Mouse (Mus musculus): ENCODE data around the gene Col6a6. TPM values are rescaled to one million over a fixed set of nuclear protein-coding genes. Genes with fewer than 3 reads are reported as not detected.
A peak's percentile ranks its signal among the peaks of the same experiment; 100 is the strongest.

The Col6a6 gene
- polyA plus RNA-seq, 1 experiment from 2014 or later = 0.11 TPM

GRCm38 (mm10) chr9:105719851-105720395 is 108.0 kb downstream of the Col6a6 start:
- Histone ChIP-seq H3K9me3 (no peaks in the 10 kb centered on the region), H3K27ac (replicated peaks) (peak overlapping the region; percentile 54), H3K4me3 (no peak overlapping the region), H3K36me3 (replicated peaks) (no peaks in the 10 kb centered on the region), H3K4me1 (peaks cover 24% of the 10 kb centered on the region), H3K27me3 (replicated peaks; ENCODE audit: low read depth, poor library complexity, severe bottlenecking) (no peaks in the 10 kb centered on the region)
- WGBS = 49% methylated on average over 5 of the region's 5 CpGs
- no peak for DNase-seq (ENCODE audit: low spot score)

DNA sequence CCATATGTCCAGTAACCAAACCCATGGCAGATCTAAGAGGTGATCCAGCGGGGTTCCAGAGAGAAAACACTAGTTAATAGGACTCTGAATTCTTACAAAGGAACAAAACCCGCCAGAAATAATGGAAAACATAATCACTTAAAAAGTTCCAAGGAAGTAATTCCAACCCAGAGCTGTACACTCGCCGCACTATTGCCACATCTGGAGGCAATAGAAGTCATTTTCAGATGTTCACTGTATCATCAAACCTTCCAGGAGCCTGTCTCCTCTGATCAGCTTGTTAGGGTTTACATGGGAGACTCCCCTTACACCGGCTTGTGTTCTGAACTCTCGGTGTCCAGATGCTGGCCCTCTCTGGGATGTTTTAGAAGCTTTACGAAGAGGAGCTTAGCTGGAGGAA is 108.6 kb downstream of the Col6a6 start:
- H3K9me3 ChIP-seq = no peaks in the 10 kb centered on the region
- 51% methylated on average over 7 of the region's 7 CpGs for WGBS
- peaks cover 24% of the 10 kb centered on the region for H3K4me1 ChIP-seq
- H3K27me3 ChIP-seq (replicated peaks; ENCODE audit: low read depth, poor library complexity, severe bottlenecking) = no peaks in the 10 kb centered on the region
- H3K36me3 ChIP-seq (replicated peaks) = no peaks in the 10 kb centered on the region
- H3K4me3 ChIP-seq = no peak overlapping the region
- DNase-seq (ENCODE audit: low spot score) = peak; percentile 46
- H3K27ac ChIP-seq (replicated peaks) = peak overlapping the region; percentile 54; the same call in 1 of the 2 replicates

- no peak for DNase-seq (ENCODE audit: low spot score)
- H3K27ac ChIP-seq (replicated peaks) = no peak overlapping the region
- no peaks in the 10 kb centered on the region for H3K36me3 ChIP-seq (replicated peaks)
- H3K4me3 ChIP-seq = no peak overlapping the region
- peaks cover 6% of the 10 kb centered on the region for H3K4me1 ChIP-seq
- no peaks in the 10 kb centered on the region for H3K27me3 ChIP-seq (replicated peaks; ENCODE audit: low read depth, poor library complexity, severe bottlenecking)
- no peaks in the 10 kb centered on the region for H3K9me3 ChIP-seq
- 95% methylated on average over 3 of the region's 3 CpGs for WGBS
These were observed 115.9 kb downstream of the Col6a6 start for GRCm38 (mm10) chr9:105712049-105712448.

- Histone ChIP-seq H3K27me3 (replicated peaks; ENCODE audit: low read depth, poor library complexity, severe bottlenecking) (no peaks in the 10 kb centered on the region), H3K27ac (replicated peaks) (no peak overlapping the region), H3K4me3 (no peak overlapping the region), H3K9me3 (no peaks in the 10 kb centered on the region), H3K4me1 (peaks cover 6% of the 10 kb centered on the region; the same call in 1 of the 2 replicates), H3K36me3 (replicated peaks) (no peaks in the 10 kb centered on the region)
- no peak for DNase-seq (ENCODE audit: low spot score)
- 93% methylated on average over 1 of the region's 1 CpGs for WGBS
These were observed 122.9 kb downstream of the Col6a6 start for GRCm38 (mm10) chr9:105705011-105705410.

DNA sequence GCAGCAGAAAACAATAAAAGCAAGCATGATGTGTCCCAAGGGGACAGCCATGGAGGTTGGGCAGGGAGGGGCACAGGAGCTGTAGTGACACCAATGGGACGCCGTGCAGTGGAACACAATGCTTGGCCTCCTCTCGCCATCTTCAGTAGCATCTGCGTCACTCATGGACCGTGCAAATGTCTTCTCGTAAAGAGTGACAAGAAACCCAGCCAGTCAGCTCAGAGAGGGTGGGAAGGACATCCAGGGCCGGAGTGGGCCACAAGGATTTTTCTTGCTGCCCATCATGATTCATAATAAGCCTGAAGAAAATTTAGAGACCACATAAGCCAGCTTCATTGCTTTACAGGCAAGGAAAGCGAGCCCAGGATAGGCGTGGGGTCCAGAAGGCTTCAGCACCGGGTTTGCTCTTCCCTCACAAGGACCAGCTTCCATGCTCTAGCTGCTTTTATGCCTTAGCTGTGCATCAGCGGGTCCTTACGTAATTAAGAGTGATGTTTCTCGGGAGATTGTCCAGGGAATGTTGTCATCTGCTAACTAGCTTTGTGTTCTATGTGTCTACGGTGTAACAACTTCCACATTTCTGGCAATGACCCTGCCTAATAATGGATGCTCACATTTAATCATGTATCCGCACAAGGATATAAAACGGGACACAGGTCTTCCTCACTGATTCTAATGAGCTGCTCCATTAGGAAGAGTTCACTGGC is 123.6 kb downstream of the Col6a6 start:
- Histone ChIP-seq H3K27me3 (replicated peaks; ENCODE audit: low read depth, poor library complexity, severe bottlenecking) (no peaks in the 10 kb centered on the region), H3K9me3 (no peaks in the 10 kb centered on the region), H3K4me3 (no peak overlapping the region), H3K36me3 (replicated peaks) (no peaks in the 10 kb centered on the region), H3K27ac (replicated peaks) (no peak overlapping the region), H3K4me1 (peaks cover 6% of the 10 kb centered on the region; the same call in 1 of the 2 replicates)
- WGBS = 90% methylated on average over 16 of the region's 16 CpGs
- no peak for DNase-seq (ENCODE audit: low spot score)

GRCm38 (mm10) chr9:105701966-105702365 is 126.0 kb downstream of the Col6a6 start:
- H3K9me3 ChIP-seq = no peaks in the 10 kb centered on the region
- H3K27ac ChIP-seq (replicated peaks) = no peak overlapping the region
- H3K4me3 ChIP-seq = no peak overlapping the region
- no peak for DNase-seq (ENCODE audit: low spot score)
- H3K4me1 ChIP-seq = peaks cover 6% of the 10 kb centered on the region; the same call in 1 of the 2 replicates
- no peaks in the 10 kb centered on the region for H3K36me3 ChIP-seq (replicated peaks)
- H3K27me3 ChIP-seq (replicated peaks; ENCODE audit: low read depth, poor library complexity, severe bottlenecking) = no peaks in the 10 kb centered on the region
- WGBS = 83% methylated on average over 9 of the region's 9 CpGs

DNA sequence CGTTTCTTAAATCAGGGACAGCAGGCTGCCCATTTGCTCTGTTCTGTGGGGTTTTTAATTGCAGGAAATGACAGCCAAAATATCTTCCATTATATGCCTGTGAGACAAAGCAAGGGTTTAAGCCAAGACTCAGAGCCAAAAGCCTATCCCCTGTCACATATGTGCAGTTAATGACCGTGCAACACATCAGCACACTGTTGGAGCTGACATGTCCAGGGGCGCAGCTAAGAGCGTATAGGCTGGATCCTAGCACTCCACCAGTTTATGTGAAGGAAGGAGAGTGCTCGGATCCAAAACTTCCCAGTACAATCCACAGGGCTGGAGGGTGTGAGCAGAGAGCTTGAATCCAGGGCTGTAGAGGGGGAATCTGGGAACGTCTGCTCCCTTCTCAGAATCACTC is 127.3 kb downstream of the Col6a6 start:
- no peaks in the 10 kb centered on the region for H3K36me3 ChIP-seq (replicated peaks)
- peaks cover 6% of the 10 kb centered on the region; the same call in 1 of the 2 replicates for H3K4me1 ChIP-seq
- H3K27me3 ChIP-seq (replicated peaks; ENCODE audit: low read depth, poor library complexity, severe bottlenecking) = no peaks in the 10 kb centered on the region
- no peak for DNase-seq (ENCODE audit: low spot score)
- 85% methylated on average over 6 of the region's 6 CpGs for WGBS
- no peaks in the 10 kb centered on the region for H3K9me3 ChIP-seq
- H3K4me3 ChIP-seq = no peak overlapping the region
- H3K27ac ChIP-seq (replicated peaks) = no peak overlapping the region

DNA sequence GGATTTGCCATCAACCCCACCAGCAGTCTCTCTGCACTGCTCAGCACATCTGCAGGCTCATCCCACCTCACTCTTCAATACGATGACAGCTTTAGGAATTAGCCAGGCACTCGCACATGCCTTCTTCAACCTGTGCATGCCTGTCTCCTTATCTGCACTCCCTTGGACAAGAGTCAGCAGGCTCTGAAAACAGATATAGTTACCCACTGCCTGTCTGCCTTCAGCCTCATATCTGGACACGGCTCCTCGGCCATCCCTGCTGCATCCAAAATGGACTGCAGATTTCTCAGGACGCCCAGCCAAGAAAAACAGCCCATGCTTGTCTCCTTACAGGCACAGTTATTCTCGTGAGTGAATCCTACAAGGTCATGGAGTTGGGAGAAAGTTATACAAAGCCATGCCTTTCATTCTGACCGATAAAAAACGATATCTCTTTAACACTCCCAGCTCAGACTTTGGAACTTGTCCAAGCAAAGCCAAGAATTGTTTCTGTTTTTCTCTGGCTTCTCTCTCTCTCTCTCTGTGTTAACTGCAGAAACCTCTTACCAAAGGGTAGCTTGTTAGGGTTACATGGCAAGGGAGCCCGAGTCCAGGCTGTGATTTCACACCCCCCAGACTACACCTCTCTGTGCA is 130.1 kb downstream of the Col6a6 start:
- no peak overlapping the region for H3K27ac ChIP-seq (replicated peaks)
- H3K9me3 ChIP-seq = no peaks in the 10 kb centered on the region
- H3K36me3 ChIP-seq (replicated peaks) = no peaks in the 10 kb centered on the region
- 84% methylated on average over 9 of the region's 9 CpGs for WGBS
- no peaks in the 10 kb centered on the region for H3K27me3 ChIP-seq (replicated peaks; ENCODE audit: low read depth, poor library complexity, severe bottlenecking)
- no peak overlapping the region for H3K4me3 ChIP-seq
- H3K4me1 ChIP-seq = peaks cover 6% of the 10 kb centered on the region; the same call in 1 of the 2 replicates
- no peak for DNase-seq (ENCODE audit: low spot score)

DNA sequence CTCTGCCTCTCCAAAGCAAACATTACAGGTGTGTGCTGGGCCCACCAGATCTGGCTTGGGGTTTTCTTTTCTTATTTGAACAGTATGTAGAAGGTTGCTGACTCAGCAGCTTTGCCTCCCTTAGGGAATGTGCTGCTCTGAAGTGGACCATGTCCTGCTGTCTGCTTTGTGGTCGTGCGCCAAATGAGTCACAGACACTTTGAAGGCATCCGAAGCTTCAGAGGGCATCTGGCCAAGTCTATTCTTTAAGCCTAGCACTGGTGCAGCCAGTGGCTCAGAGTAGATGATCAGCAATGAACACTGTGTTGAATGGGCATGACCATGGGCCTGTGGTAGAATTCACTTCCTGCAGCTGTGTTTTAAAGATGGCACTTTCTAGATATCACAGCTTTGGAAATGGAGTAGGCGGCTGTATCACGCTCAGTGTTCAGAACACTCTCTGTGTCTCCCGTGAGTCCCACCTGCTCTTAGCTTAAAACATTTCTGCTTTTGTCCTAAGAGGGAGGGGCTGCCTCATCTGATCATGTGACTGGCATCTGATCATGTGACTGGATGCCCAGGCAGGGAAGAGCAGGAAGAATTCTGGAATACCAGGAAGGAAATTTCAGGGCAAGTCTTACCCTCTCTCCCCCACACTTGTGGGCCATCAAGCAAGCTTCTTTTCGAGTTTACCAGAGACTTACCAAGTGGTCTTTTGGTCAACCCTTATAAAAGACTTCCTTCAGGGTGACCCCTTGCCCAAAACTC is 131.0 kb downstream of the Col6a6 start:
- Histone ChIP-seq H3K27ac (replicated peaks) (no peak overlapping the region), H3K4me1 (0 out of 2 replicates have a peak, but pooled peaks cover 1% of the 10 kb centered on the region), H3K9me3 (no peaks in the 10 kb centered on the region), H3K36me3 (replicated peaks) (no peaks in the 10 kb centered on the region), H3K27me3 (replicated peaks; ENCODE audit: low read depth, poor library complexity, severe bottlenecking) (no peaks in the 10 kb centered on the region), H3K4me3 (no peak overlapping the region)
- WGBS = 92% methylated on average over 7 of the region's 7 CpGs
- no peak for DNase-seq (ENCODE audit: low spot score)

GRCm38 (mm10) chr9:105693854-105694253 is 134.1 kb downstream of the Col6a6 start:
- Histone ChIP-seq H3K36me3 (replicated peaks) (peaks cover 7% of the 10 kb centered on the region), H3K9me3 (no peaks in the 10 kb centered on the region), H3K27me3 (replicated peaks; ENCODE audit: low read depth, poor library complexity, severe bottlenecking) (no peaks in the 10 kb centered on the region), H3K4me1 (no peaks in the 10 kb centered on the region), H3K4me3 (no peak overlapping the region), H3K27ac (replicated peaks) (no peak overlapping the region)
- DNase-seq (ENCODE audit: low spot score) = peak; percentile 89
- 3% methylated on average over 5 of the region's 5 CpGs for WGBS

DNA sequence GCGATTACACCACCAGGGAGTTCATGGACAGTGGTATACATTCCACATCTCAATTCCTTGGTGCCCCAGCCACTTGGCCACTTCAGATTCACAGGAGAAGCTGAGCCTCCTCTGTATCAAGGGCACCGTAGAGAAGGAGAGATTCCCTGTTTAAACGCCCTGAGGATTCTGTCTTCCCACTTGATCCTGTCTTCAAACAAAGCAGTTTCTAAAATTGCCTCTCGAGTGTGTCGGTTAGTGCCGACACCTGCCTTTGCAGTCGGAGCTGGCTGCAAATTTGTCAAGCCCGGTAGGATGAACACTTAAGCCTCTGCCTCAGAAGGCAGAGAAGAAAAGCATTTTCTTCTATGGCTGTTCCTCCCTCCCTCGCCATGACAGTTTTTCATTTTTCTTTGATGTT is 134.9 kb downstream of the Col6a6 start:
- peaks cover 15% of the 10 kb centered on the region for H3K36me3 ChIP-seq (replicated peaks)
- H3K27ac ChIP-seq (replicated peaks) = no peak overlapping the region
- no peaks in the 10 kb centered on the region for H3K9me3 ChIP-seq
- 89% methylated on average over 9 of the region's 9 CpGs for WGBS
- no peak overlapping the region for H3K4me3 ChIP-seq
- DNase-seq (ENCODE audit: low spot score) = no peak
- no peaks in the 10 kb centered on the region for H3K27me3 ChIP-seq (replicated peaks; ENCODE audit: low read depth, poor library complexity, severe bottlenecking)
- H3K4me1 ChIP-seq = no peaks in the 10 kb centered on the region

- 91% methylated on average over 14 of the region's 14 CpGs for WGBS
- H3K27me3 ChIP-seq (replicated peaks; ENCODE audit: low read depth, poor library complexity, severe bottlenecking) = no peaks in the 10 kb centered on the region
- H3K4me3 ChIP-seq = no peak overlapping the region
- H3K27ac ChIP-seq (replicated peaks) = no peak overlapping the region
- peaks cover 21% of the 10 kb centered on the region for H3K36me3 ChIP-seq (replicated peaks)
- no peaks in the 10 kb centered on the region for H3K4me1 ChIP-seq
- no peaks in the 10 kb centered on the region for H3K9me3 ChIP-seq
- DNase-seq (ENCODE audit: low spot score) = no peak
These were observed 135.5 kb downstream of the Col6a6 start for GRCm38 (mm10) chr9:105692472-105692871.

Measured in embryonic facial prominence, embryonic 10.5 days (tissue).